Mouse (Mus musculus) midbrain, postnatal 0 days (tissue): Measurements from ENCODE around the gene Tenm2. TPM values are rescaled to one million over a fixed set of nuclear protein-coding genes. Genes with fewer than 3 reads are reported as not detected.

Experiments used
- ATAC-seq: fragments of 200-750 bp; cut with Nextera tagmentation; 2 replicates; pipeline ENCODE4 v1.8.0; 2017; ENCODE audit warnings: moderate number of reproducible peaks, mild to moderate bottlenecking, moderate TSS enrichment, moderate library complexity; ENCODE audit not compliant: low FRiP score
- DNase-seq: peaks from one replicate; pipeline ENCODE4 v3.0.0-alpha.2; 2015; ENCODE audit warnings: low spot score
- H3K27ac ChIP-seq: fragments of 300-500 bp; sonication (generic); 2 replicates; pipeline ENCODE4 v1.5.1; 2014; ENCODE audit warnings: low read depth, mild to moderate bottlenecking, low read length, mixed read lengths
- H3K27me3 ChIP-seq: fragments of 300-500 bp; sonication (generic); 2 replicates; pipeline ENCODE4 v1.6.1; 2014; ENCODE audit warnings: low read length, control low read depth, mixed read lengths; ENCODE audit not compliant: insufficient read depth
- H3K36me3 ChIP-seq: fragments of 300-500 bp; sonication (generic); 2 replicates; pipeline ENCODE4 v1.6.1; 2014; ENCODE audit warnings: low read length, control low read depth, mixed read lengths; ENCODE audit not compliant: insufficient read depth
- H3K4me1 ChIP-seq: fragments of 300-500 bp; sonication (generic); 2 replicates; pipeline ENCODE4 v1.6.1; 2014; ENCODE audit warnings: mild to moderate bottlenecking, control low read depth, antibody characterized with exemption, low read length, mixed read lengths; ENCODE audit not compliant: insufficient read depth
- H3K4me2 ChIP-seq: fragments of 300-500 bp; sonication (generic); 2 replicates; pipeline ENCODE4 v1.6.1; 2014; ENCODE audit warnings: low read depth, mild to moderate bottlenecking, low read length, mixed read lengths; ENCODE audit not compliant: poor library complexity, severe bottlenecking
- H3K4me3 ChIP-seq: fragments of 300-500 bp; sonication (generic); 2 replicates; pipeline ENCODE4 v1.5.1; 2014; ENCODE audit warnings: low read depth, mild to moderate bottlenecking, low read length, moderate library complexity
- H3K9ac ChIP-seq: fragments of 300-500 bp; sonication (generic); replicated peaks from 2 replicates; pipeline ENCODE4 v1.6.1; 2014; ENCODE audit warnings: mild to moderate bottlenecking, low read length, moderate library complexity, mixed read lengths; ENCODE audit not compliant: poor library complexity, severe bottlenecking
- H3K9me3 ChIP-seq: fragments of 300-500 bp; sonication (generic); 2 replicates; pipeline ENCODE4 v1.6.1; 2016; ENCODE audit warnings: low read length, control low read depth
- CTCF ChIP-seq: IDR thresholded peaks from 2 replicates; pipeline ENCODE4 v1.5.1; 2016; ENCODE audit warnings: antibody characterized with exemption, mild to moderate bottlenecking
- WGBS: fragments of 180-500 bp; shearing (Covaris S2); extraction: QIAGEN DNeasy Blood & Tissue Kit; methylation state at CpG from one replicate; pipeline ENCODE4 v1.1.7; 2014; 5-methylcytosine and 5-hydroxymethylcytosine counted together
- polyA plus RNA-seq: library from polyadenylated mRNA; unstranded; fragments of >200 nt; fragmentation: Nextera tagmentation; extraction: Ambion mirVana; gene quantifications from 2 replicates; pipeline ENCODE4 v1.2.1, GENCODE M21; 2015
- total RNA-seq: library from RNA; depleted of rRNA; stranded (reverse); fragments of >200 nt; gene quantifications from 2 replicates; pipeline ENCODE4 v1.2.3, GENCODE M21; 2014

Tenm2 gene
- total and polyA plus RNA-seq, 2 experiments from 2014 or later, result 62.6 to 138 TPM

GRCm38 (mm10) chr11:35991846-35992245 lies 1243.9 kb downstream of the Tenm2 start:
- no peaks in the 10 kb centered on the region for H3K36me3 ChIP-seq
- H3K9ac ChIP-seq, result no peak overlapping the region
- H3K4me3 ChIP-seq, result no peak overlapping the region
- no peaks in the 10 kb centered on the region for H3K9me3 ChIP-seq
- no peaks in the 10 kb centered on the region for H3K27me3 ChIP-seq
- H3K27ac ChIP-seq, result no peak overlapping the region
- WGBS, result 79% methylated on average over 2 of the region's 2 CpGs
- DNase-seq (no peak), ATAC-seq (no peak)
- TF ChIP-seq CTCF, result no peak
- no peaks in the 10 kb centered on the region for H3K4me1 ChIP-seq
- H3K4me2 ChIP-seq, result no peak overlapping the region

- no peak for TF ChIP-seq CTCF
- no peak for ATAC-seq
- H3K4me3 ChIP-seq, result no peak overlapping the region
- H3K9ac ChIP-seq, result no peak overlapping the region
- no peak overlapping the region for H3K27ac ChIP-seq
- H3K4me1 ChIP-seq, result no peaks in the 10 kb centered on the region
- no peak overlapping the region for H3K4me2 ChIP-seq
- no peaks in the 10 kb centered on the region for H3K27me3 ChIP-seq
- no peaks in the 10 kb centered on the region for H3K9me3 ChIP-seq
- no peak for DNase-seq
- no peaks in the 10 kb centered on the region for H3K36me3 ChIP-seq
- 43% methylated on average over 4 of the region's 4 CpGs for WGBS
These were observed 1245.8 kb downstream of the Tenm2 start for GRCm38 (mm10) chr11:35989967-35990366.

- Histone ChIP-seq H3K9ac (no peak overlapping the region; the same call in 1 of the 2 replicates), H3K27ac (peak overlapping the region; percentile 63; the same call in 1 of the 2 replicates), H3K4me1 (no peaks in the 10 kb centered on the region), H3K36me3 (no peaks in the 10 kb centered on the region), H3K27me3 (no peaks in the 10 kb centered on the region; the same call in 1 of the 2 replicates), H3K4me2 (peak overlapping the region; percentile 51), H3K9me3 (no peaks in the 10 kb centered on the region), H3K4me3 (peak overlapping the region; percentile 28)
- WGBS, result under 1% methylated on average over 19 of the region's 19 CpGs
- TF ChIP-seq CTCF, result peak; percentile 53
- peak; percentile 67 for DNase-seq
- ATAC-seq, result peak; percentile 79
These were observed 1249.8 kb downstream of the Tenm2 start for GRCm38 (mm10) chr11:35985841-35986393.

GRCm38 (mm10) chr11:35982734-35983133 lies 1253.0 kb downstream of the Tenm2 start:
- no peak overlapping the region for H3K4me2 ChIP-seq
- no peak overlapping the region for H3K27ac ChIP-seq
- TF ChIP-seq CTCF, result no peak
- no peaks in the 10 kb centered on the region for H3K9me3 ChIP-seq
- H3K9ac ChIP-seq, result no peak overlapping the region
- 86% methylated on average over 3 of the region's 3 CpGs for WGBS
- DNase-seq (no peak), ATAC-seq (no peak)
- no peak overlapping the region for H3K4me3 ChIP-seq
- peaks cover 4% of the 10 kb centered on the region; the same call in 1 of the 2 replicates for H3K27me3 ChIP-seq
- no peaks in the 10 kb centered on the region for H3K36me3 ChIP-seq
- peaks cover 7% of the 10 kb centered on the region; the same call in 1 of the 2 replicates for H3K4me1 ChIP-seq

GRCm38 (mm10) chr11:35980411-35980917 lies 1255.3 kb downstream of the Tenm2 start, which contains the start of gene Wwc1:
Gene Wwc1 (minus strand): TSS chr11:35980527.
- Histone ChIP-seq H3K4me3 (peak within 1 kb of the TSS; percentile 78), H3K4me1 (peaks cover 7% of the 10 kb centered on the region; the same call in 1 of the 2 replicates), H3K4me2 (peak within 1 kb of the TSS; percentile 89), H3K27me3 (peaks cover 4% of the 10 kb centered on the region; the same call in 1 of the 2 replicates), H3K9me3 (no peaks in the 10 kb centered on the region), H3K27ac (peak within 1 kb of the TSS; percentile 32; the same call in 1 of the 2 replicates), H3K9ac (peak within 1 kb of the TSS; percentile 67), H3K36me3 (no peaks in the 10 kb centered on the region)
- 0% methylated on average over 37 of the region's 47 CpGs for WGBS
- ATAC-seq (peak; percentile 51; the same call in 1 of the 2 replicates), DNase-seq (peak; percentile 68)
- peak; percentile 43 for TF ChIP-seq CTCF

GRCm38 (mm10) chr11:35979733-35980410 lies 1255.9 kb downstream of the Tenm2 start:
- Histone ChIP-seq H3K27ac (peak overlapping the region; percentile 32; the same call in 1 of the 2 replicates), H3K36me3 (no peaks in the 10 kb centered on the region), H3K9me3 (no peaks in the 10 kb centered on the region), H3K4me1 (peaks cover 7% of the 10 kb centered on the region; the same call in 1 of the 2 replicates), H3K9ac (peak overlapping the region; percentile 67), H3K4me2 (peak overlapping the region; percentile 89), H3K27me3 (peaks cover 4% of the 10 kb centered on the region; the same call in 1 of the 2 replicates), H3K4me3 (peak overlapping the region; percentile 78)
- ATAC-seq (peak; percentile 45), DNase-seq (peak; percentile 12)
- no peak for TF ChIP-seq CTCF
- under 1% methylated on average over 44 of the region's 66 CpGs for WGBS
